In the genomic region with DNA sequence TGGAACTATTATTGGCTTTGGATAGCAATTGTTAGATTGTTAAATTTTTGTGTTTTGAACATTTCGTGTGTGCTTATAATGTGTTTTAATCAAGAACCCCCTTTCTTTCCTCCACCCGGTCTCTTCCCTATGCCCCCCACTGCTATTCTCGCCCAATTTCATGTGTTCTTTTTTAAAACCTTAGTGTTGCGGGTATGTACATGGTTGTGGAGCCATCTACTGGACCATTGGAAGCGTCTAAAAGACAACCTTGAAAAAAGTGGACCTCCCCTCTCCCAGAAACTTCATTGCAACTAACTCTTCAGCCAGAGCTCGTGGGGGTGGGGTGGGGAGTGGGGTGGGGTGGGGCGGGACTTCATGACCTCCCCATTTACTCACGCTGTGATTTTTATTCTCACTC, we compare ENCODE assay signal across 12 mouse cellular contexts.
DNase-seq lines count a peak whose midpoint lies in the region; ATAC-seq and TF ChIP-seq lines count a peak whose summit lies in the region.
"Had no signal": no experiment of that assay in that cellular context is flagged by ENCODE, and none has a peak within 500 bp of the region (broad histone marks: within the 10 kb centered on the region; RNA-seq: fewer than 3 reads in every experiment).

No protein-coding gene starts in this region.

- intact Hi-C loops in heart, adult 2 months (cut with DNase I): loop anchor here (2.0 to 5.0 kb wide), 3 partner anchors 101 to 228 kb away; partner anchors contain the start of gene Plscr2

- no peak for TF ChIP-seq EP300 in heart, adult 2 months (IDR thresholded peaks at IDR 0.05; ENCODE audit: insufficient read depth, low read depth, low read length)

- H3K79me2 ChIP-seq in heart, adult 2 months (replicated peaks; ENCODE audit: control insufficient read depth, insufficient read depth, low read length): no peaks in the 10 kb centered on the region

- H3K27ac ChIP-seq in heart, adult 2 months: peak overlapping the region; percentile 1
- no peak overlapping the region for H3K27ac ChIP-seq in heart, embryonic 10.5 days
- no peak overlapping the region for H3K27ac ChIP-seq in midbrain, embryonic 14.5 days (replicated peaks; ENCODE audit: low read depth, low read length)
- H3K27ac ChIP-seq: embryonic facial prominence, embryonic 12.5 days; forebrain, embryonic 15.5 days; limb, embryonic 15.5 days had no signal

- no peak overlapping the region for H3K4me3 ChIP-seq in heart, adult 2 months
- no peak overlapping the region for H3K4me3 ChIP-seq in heart, embryonic 10.5 days
- no peak overlapping the region for H3K4me3 ChIP-seq in lung, adult 2 months (replicated peaks; ENCODE audit: extremely low read depth, low read depth, low read length)
- H3K4me3 ChIP-seq in midbrain, embryonic 14.5 days (replicated peaks; ENCODE audit: low read depth, low read length): no peak overlapping the region
- H3K4me3 ChIP-seq: embryonic facial prominence, embryonic 12.5 days; forebrain, embryonic 15.5 days; limb, embryonic 15.5 days had no signal

- WGBS in heart, adult 2 months: 39% methylated on average over 8 of the region's 8 CpGs
- 61% methylated on average over 8 of the region's 8 CpGs for WGBS in heart, embryonic 10.5 days
- 55% methylated on average over 8 of the region's 8 CpGs for WGBS in lung, adult 2 months
- WGBS in midbrain, embryonic 14.5 days: 67% methylated on average over 8 of the region's 8 CpGs

- H3K4me2 ChIP-seq in midbrain, embryonic 14.5 days (ENCODE audit: low read length): no peak overlapping the region
- H3K4me2 ChIP-seq: embryonic facial prominence, embryonic 12.5 days; forebrain, embryonic 15.5 days; limb, embryonic 15.5 days had no signal

- no peak overlapping the region for H3K9ac ChIP-seq in heart, adult 2 months (ENCODE audit: low read depth, low read length)
- H3K9ac ChIP-seq in midbrain, embryonic 14.5 days (replicated peaks; ENCODE audit: low read length): no peak overlapping the region
- H3K9ac ChIP-seq: embryonic facial prominence, embryonic 12.5 days; forebrain, embryonic 15.5 days; limb, embryonic 15.5 days had no signal

- no peaks in the 10 kb centered on the region for H3K36me3 ChIP-seq in heart, adult 2 months (ENCODE audit: control insufficient read depth, insufficient read depth, low read length)
- H3K36me3 ChIP-seq in heart, embryonic 10.5 days: no peaks in the 10 kb centered on the region
- H3K36me3 ChIP-seq in midbrain, embryonic 14.5 days (ENCODE audit: control insufficient read depth, insufficient read depth, low read length): no peaks in the 10 kb centered on the region
- H3K36me3 ChIP-seq: embryonic facial prominence, embryonic 12.5 days; forebrain, embryonic 15.5 days; limb, embryonic 15.5 days had no signal

- ATAC-seq in midbrain, embryonic 14.5 days (ENCODE audit: low FRiP score, low TSS enrichment): no peak

- no peaks in the 10 kb centered on the region for H3K9me3 ChIP-seq in heart, embryonic 10.5 days
- no peaks in the 10 kb centered on the region for H3K9me3 ChIP-seq in midbrain, embryonic 14.5 days (ENCODE audit: control insufficient read depth, low read length)
- H3K9me3 ChIP-seq: embryonic facial prominence, embryonic 12.5 days; forebrain, embryonic 15.5 days; limb, embryonic 15.5 days had no signal

- peak; percentile 57 for TF ChIP-seq CTCF in heart, adult 2 months (IDR thresholded peaks at IDR 0.05)
- 0 out of 2 replicates have a peak, but pooled peaks have one; percentile 12 for TF ChIP-seq CTCF in lung, adult 2 months (IDR thresholded peaks at IDR 0.05; ENCODE audit: insufficient read depth, low read length)

- no peaks in the 10 kb centered on the region for H3K27me3 ChIP-seq in heart, adult 2 months (ENCODE audit: control insufficient read depth, insufficient read depth, low read length)
- H3K27me3 ChIP-seq in heart, embryonic 10.5 days (ENCODE audit: insufficient read depth, poor library complexity, severe bottlenecking): no peaks in the 10 kb centered on the region
- no peaks in the 10 kb centered on the region for H3K27me3 ChIP-seq in midbrain, embryonic 14.5 days (ENCODE audit: control insufficient read depth, insufficient read depth, low read length)
- H3K27me3 ChIP-seq: embryonic facial prominence, embryonic 12.5 days; forebrain, embryonic 15.5 days; limb, embryonic 15.5 days had no signal

- DNase-seq in heart, adult 2 months: no peak
- no peak for DNase-seq in heart, embryonic 10.5 days (ENCODE audit: low spot score)
- no peak for DNase-seq in lung, adult 2 months
- DNase-seq in lung, adult 18-20 months: no peak
- DNase-seq in kidney, adult 8-10 months: peak; percentile 31 to 48
- DNase-seq in natural killer cell, adult 2 months (ENCODE audit: low spot score in 2 of 2): peak; percentile 8 to 28
- DNase-seq in testis, postnatal 10 days (ENCODE audit: low spot score): no peak
- no peak for DNase-seq in midbrain, embryonic 14.5 days
- DNase-seq: cerebellum, adult 11-12 months had no signal

- H3K4me1 ChIP-seq in heart, adult 2 months (ENCODE audit: control insufficient read depth, insufficient read depth, low read length): peaks cover 6% of the 10 kb centered on the region
- H3K4me1 ChIP-seq in heart, embryonic 10.5 days: peaks cover 9% of the 10 kb centered on the region; the same call in 1 of the 2 replicates
- H3K4me1 ChIP-seq in lung, adult 2 months (ENCODE audit: control insufficient read depth, insufficient read depth, low read length): peaks cover 4% of the 10 kb centered on the region
- H3K4me1 ChIP-seq in midbrain, embryonic 14.5 days (ENCODE audit: control insufficient read depth, insufficient read depth, low read length): no peaks in the 10 kb centered on the region
- H3K4me1 ChIP-seq: embryonic facial prominence, embryonic 12.5 days; forebrain, embryonic 15.5 days had no signal

- TF ChIP-seq POLR2A in heart, adult 2 months (IDR thresholded peaks at IDR 0.05; ENCODE audit: insufficient read depth, low read depth, low read length): no peak
- no peak for TF ChIP-seq POLR2A in lung, adult 2 months (IDR thresholded peaks at IDR 0.05; ENCODE audit: borderline replicate concordance, extremely low read depth, low read depth, low read length)

Comparison
In these comparisons a context has a peak if more than half of its experiments do, and no peak if none do; other contexts are left out.
1. DNase-seq: peak in kidney, adult 8-10 months (2 of 2) and natural killer cell, adult 2 months (2 of 2); none in heart, adult 2 months (0 of 2), heart, embryonic 10.5 days (single experiment), lung, adult 2 months (single experiment), lung, adult 18-20 months (0 of 2), testis, postnatal 10 days (single experiment) and midbrain, embryonic 14.5 days (single experiment).